Mouse (Mus musculus): ENCODE results near the gene B3gnt3. TPM values are rescaled to one million over a fixed set of nuclear protein-coding genes. Genes with fewer than 3 reads are reported as not detected.

Gene B3gnt3
- polyA plus RNA-seq, 1 experiment, result 5.2 TPM

DNA sequence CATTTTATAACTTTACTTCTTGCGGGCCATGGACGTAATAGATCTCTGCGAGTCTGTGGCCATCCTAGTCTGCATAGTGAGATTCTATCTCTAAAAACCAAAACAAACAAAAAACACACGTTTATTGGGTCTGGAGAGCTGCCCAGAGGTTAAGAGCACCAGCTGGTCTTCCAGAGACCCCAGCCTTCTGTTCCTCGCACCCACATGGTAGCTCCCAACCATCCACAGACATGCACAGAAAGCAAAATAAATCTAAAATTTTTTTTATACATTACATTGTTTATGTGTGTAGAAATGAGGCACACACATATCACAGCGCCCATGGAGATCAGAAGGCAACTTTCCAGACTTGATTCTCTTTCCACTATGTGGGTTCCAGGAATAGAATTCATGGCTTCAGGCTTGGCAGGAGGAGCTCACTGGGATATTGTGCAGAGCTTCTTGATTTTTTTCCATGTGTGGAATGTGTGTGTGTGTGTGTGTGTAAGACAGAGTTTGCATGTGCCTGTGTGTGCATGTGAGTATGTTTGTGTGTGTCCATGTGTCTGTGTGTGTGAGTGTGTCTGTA is 29.3 kb downstream of the B3gnt3 start:
- no peak for DNase-seq (ENCODE audit: low read depth in 1 of 2, low spot score in 2 of 2)
- H3K4me1 ChIP-seq (ENCODE audit: control insufficient read depth, insufficient read depth, insufficient read length), result peaks cover 29% of the 10 kb centered on the region
- no peak for TF ChIP-seq POLR2A (IDR thresholded peaks at IDR 0.05; ENCODE audit: low read depth, low read length)
- TF ChIP-seq CTCF (IDR thresholded peaks at IDR 0.05; ENCODE audit: extremely low read depth, insufficient read depth, insufficient read length, insufficient replicate concordance), result no peak
- 75% methylated on average over 6 of the region's 6 CpGs for WGBS
- no peaks in the 10 kb centered on the region for H3K36me3 ChIP-seq (ENCODE audit: control insufficient read depth, insufficient read depth, low read length)
- no peak overlapping the region for H3K4me3 ChIP-seq (ENCODE audit: extremely low read depth, insufficient read depth, insufficient read length)
- H3K27me3 ChIP-seq (ENCODE audit: control insufficient read depth, insufficient read depth, low read length), result no peaks in the 10 kb centered on the region
- H3K27ac ChIP-seq (ENCODE audit: insufficient read depth, low read length), result no peak overlapping the region

DNA sequence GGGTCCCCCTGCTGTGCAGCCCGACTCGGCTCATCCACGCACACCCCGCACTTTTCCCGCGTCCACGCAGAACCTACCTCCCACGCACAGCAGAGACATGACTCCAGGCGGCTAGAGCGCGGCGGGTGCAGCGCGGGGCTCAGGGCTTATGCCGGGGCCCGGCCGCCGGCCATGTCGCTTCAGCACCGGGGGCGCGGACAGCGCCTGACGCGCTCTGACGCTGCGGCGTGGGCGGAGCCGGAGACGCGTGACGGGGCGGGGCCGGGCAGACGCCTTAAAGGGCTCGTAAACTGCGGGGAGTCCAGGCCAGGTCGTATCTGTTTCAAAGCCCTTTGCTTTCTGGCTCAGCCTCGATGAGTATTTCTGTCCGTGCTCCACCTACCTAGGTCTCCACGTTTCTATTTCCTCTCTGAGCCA is 30.0 kb downstream of the B3gnt3 start, which contains the start of gene Unc13a:
Gene Unc13a, minus strand, starts transcription at position 209 of the 417 bp plus-strand sequence.
- H3K36me3 ChIP-seq (ENCODE audit: control insufficient read depth, insufficient read depth, low read length), result no peaks in the 10 kb centered on the region
- no peak within 1 kb of the TSS for H3K27ac ChIP-seq (ENCODE audit: insufficient read depth, low read length)
- no peaks in the 10 kb centered on the region for H3K27me3 ChIP-seq (ENCODE audit: control insufficient read depth, insufficient read depth, low read length)
- WGBS, result 2% methylated on average over 41 of the region's 42 CpGs
- TF ChIP-seq CTCF (IDR thresholded peaks at IDR 0.05; ENCODE audit: extremely low read depth, insufficient read depth, insufficient read length, insufficient replicate concordance), result no peak
- no peak for TF ChIP-seq POLR2A (IDR thresholded peaks at IDR 0.05; ENCODE audit: low read depth, low read length)
- H3K4me1 ChIP-seq (ENCODE audit: control insufficient read depth, insufficient read depth, insufficient read length), result peaks cover 28% of the 10 kb centered on the region
- peak within 1 kb of the TSS; percentile 63 for H3K4me3 ChIP-seq (ENCODE audit: extremely low read depth, insufficient read depth, insufficient read length)
- peak; percentile 65 to 85 for DNase-seq (ENCODE audit: low read depth in 1 of 2, low spot score in 2 of 2)

DNA sequence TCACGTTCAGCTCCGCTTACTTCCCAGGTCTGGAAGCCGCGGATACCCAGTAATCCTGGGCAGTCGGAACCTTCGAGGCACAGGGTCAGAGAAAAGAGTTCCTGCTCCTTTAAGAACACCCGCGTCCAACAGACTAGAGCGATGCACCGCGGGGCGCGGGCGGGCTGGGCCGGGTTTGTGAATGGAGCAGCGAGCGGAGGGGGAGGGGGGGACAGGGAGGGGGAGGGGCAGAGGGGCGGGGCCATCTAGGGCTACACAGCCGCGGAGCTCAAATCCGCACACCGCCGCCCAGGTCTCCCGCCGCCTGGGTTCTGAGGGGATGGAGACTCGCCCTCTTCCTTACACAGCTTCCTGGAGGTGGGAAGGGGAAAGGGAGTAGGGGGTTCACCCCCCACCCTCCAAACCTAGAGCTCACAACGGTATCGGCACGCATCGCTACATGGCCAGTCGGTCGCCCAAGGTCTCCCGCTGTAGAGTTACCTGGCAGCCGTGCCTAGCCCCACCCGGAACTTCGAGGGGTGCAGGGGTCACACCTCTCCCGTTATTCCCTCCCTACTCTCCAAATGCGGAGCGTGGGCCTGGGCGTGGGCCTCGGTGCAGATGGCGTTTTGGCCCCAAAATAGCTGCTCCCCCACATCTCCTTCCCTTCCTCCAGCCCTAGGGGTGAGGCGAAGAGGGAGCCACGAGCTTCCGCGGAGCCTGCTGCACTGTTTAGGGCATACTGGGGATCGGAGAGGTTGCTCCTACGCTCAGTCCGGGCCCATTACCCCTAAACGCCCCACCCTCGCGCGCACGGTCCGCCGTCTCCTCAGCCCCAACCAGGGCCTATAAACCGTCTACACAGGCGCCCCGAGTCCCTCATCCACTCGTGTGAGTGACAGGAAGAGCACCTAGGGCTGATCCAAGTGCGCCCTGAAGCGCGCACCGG is 30.7 kb downstream of the B3gnt3 start:
- Histone ChIP-seq H3K4me3 (ENCODE audit: extremely low read depth, insufficient read depth, insufficient read length) (peak overlapping the region; percentile 63), H3K27ac (ENCODE audit: insufficient read depth, low read length) (no peak overlapping the region), H3K36me3 (ENCODE audit: control insufficient read depth, insufficient read depth, low read length) (no peaks in the 10 kb centered on the region), H3K4me1 (ENCODE audit: control insufficient read depth, insufficient read depth, insufficient read length) (peaks cover 33% of the 10 kb centered on the region), H3K27me3 (ENCODE audit: control insufficient read depth, insufficient read depth, low read length) (no peaks in the 10 kb centered on the region)
- WGBS, result 1% methylated on average over 60 of the region's 64 CpGs
- DNase-seq (ENCODE audit: low read depth in 1 of 2, low spot score in 2 of 2), result no peak
- no peak for TF ChIP-seq POLR2A (IDR thresholded peaks at IDR 0.05; ENCODE audit: low read depth, low read length)
- no peak for TF ChIP-seq CTCF (IDR thresholded peaks at IDR 0.05; ENCODE audit: extremely low read depth, insufficient read depth, insufficient read length, insufficient replicate concordance)

DNA sequence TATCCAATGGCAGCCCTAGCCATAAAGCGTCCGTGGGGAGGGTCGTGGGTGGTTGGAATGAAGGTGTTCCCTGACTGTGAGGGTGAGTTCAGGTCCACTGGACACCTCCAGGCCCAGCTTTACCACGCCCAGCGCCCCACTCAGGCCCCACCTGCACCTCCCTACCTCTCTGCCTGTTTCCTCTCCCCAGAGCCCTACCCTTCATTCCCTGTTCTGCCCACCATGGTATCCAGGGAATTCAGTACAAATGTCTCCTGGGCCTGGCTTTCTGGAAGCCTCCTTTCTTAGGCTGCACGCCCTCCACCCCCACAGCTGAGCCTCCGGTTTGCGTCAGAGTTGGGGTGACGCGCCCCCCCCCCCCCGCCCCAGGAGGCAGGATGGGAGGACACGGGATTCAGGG is 31.4 kb downstream of the B3gnt3 start:
- TF ChIP-seq CTCF (IDR thresholded peaks at IDR 0.05; ENCODE audit: extremely low read depth, insufficient read depth, insufficient read length, insufficient replicate concordance), result no peak
- no peak for TF ChIP-seq POLR2A (IDR thresholded peaks at IDR 0.05; ENCODE audit: low read depth, low read length)

DNA sequence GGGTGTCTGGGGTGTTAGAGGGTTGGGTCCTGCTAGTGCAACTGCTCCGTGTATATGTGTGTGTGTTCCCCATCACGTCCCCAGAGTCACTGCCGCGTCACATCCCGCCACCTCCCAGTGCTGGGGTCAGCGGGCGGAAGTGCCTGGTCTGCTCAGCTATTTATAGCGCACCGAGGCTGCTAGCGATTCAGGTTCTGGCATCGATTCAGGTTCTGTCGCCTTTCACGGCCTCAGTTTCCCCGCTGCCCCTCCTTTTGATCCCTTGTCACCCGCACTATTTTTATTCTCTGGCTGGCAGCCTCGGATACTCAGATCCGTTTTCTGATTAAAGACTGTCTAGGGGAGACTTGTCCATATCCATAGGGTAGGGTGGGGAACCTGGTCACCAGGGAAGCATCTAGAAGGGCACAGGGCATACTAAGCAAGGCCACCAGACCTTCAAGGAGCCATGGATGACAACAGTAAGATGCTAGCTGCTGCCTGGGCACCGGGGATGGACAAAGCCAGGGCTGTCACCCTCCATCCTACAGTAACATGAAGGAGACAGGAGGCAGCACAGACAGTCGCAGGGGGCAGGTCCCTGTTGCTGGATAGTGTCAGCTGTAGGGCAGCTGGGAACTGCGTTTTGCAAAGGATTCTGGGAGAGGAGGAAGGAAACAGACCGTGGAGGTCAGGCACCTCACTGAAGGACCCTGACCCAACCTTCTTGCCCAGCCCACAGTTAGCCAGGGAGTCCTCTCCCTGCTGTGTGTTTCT is 33.2 kb downstream of the B3gnt3 start:
- Histone ChIP-seq H3K36me3 (ENCODE audit: control insufficient read depth, insufficient read depth, low read length) (no peaks in the 10 kb centered on the region), H3K27ac (ENCODE audit: insufficient read depth, low read length) (no peak overlapping the region), H3K27me3 (ENCODE audit: control insufficient read depth, insufficient read depth, low read length) (no peaks in the 10 kb centered on the region), H3K4me1 (ENCODE audit: control insufficient read depth, insufficient read depth, insufficient read length) (peaks cover 30% of the 10 kb centered on the region), H3K4me3 (ENCODE audit: extremely low read depth, insufficient read depth, insufficient read length) (peak overlapping the region; percentile 31; the same call in 1 of the 2 replicates)
- under 1% methylated on average over 21 of the region's 21 CpGs for WGBS
- TF ChIP-seq CTCF (IDR thresholded peaks at IDR 0.05; ENCODE audit: extremely low read depth, insufficient read depth, insufficient read length, insufficient replicate concordance) (no peak), POLR2A (IDR thresholded peaks at IDR 0.05; ENCODE audit: low read depth, low read length) (no peak)
- peak; percentile 47 to 56 for DNase-seq (ENCODE audit: low read depth in 1 of 2, low spot score in 2 of 2)

More for the DNA sequence above, 31.4 kb downstream of the B3gnt3 start:
- 37% methylated on average over 12 of the region's 12 CpGs for WGBS
- Histone ChIP-seq H3K27me3 (ENCODE audit: control insufficient read depth, insufficient read depth, low read length) (no peaks in the 10 kb centered on the region), H3K4me3 (ENCODE audit: extremely low read depth, insufficient read depth, insufficient read length) (no peak overlapping the region), H3K36me3 (ENCODE audit: control insufficient read depth, insufficient read depth, low read length) (no peaks in the 10 kb centered on the region), H3K27ac (ENCODE audit: insufficient read depth, low read length) (no peak overlapping the region), H3K4me1 (ENCODE audit: control insufficient read depth, insufficient read depth, insufficient read length) (peaks cover 30% of the 10 kb centered on the region)
- no peak for DNase-seq (ENCODE audit: low read depth in 1 of 2, low spot score in 2 of 2)

DNA sequence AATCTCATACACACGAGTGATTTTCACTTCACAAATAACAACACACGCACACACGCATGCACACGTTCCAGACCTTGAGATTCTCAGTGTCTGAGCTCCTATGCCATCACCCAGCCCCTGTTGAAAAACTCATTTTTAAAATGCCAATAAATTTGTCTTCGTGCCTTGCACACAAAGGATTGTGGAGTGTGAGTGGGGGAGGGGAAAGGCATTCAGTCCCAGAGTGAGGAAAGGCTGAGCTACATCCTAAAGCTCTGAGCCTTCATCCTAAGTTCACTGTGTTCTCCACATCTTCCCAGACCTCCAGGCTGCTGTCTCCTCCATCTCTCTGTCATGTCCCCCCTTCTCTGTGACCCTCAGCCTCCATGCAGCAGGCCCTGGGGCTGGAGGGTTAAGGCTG is 34.3 kb downstream of the B3gnt3 start:
- 87% methylated on average over 5 of the region's 5 CpGs for WGBS
- no peak overlapping the region for H3K4me3 ChIP-seq (ENCODE audit: extremely low read depth, insufficient read depth, insufficient read length)
- H3K27me3 ChIP-seq (ENCODE audit: control insufficient read depth, insufficient read depth, low read length), result no peaks in the 10 kb centered on the region
- H3K4me1 ChIP-seq (ENCODE audit: control insufficient read depth, insufficient read depth, insufficient read length), result peaks cover 30% of the 10 kb centered on the region
- DNase-seq (ENCODE audit: low read depth in 1 of 2, low spot score in 2 of 2), result no peak
- H3K27ac ChIP-seq (ENCODE audit: insufficient read depth, low read length), result no peak overlapping the region
- no peak for TF ChIP-seq CTCF (IDR thresholded peaks at IDR 0.05; ENCODE audit: extremely low read depth, insufficient read depth, insufficient read length, insufficient replicate concordance)
- no peaks in the 10 kb centered on the region for H3K36me3 ChIP-seq (ENCODE audit: control insufficient read depth, insufficient read depth, low read length)

Data from spleen, adult 2 months (tissue).